In genomic region chr3:88350732-88351131, GRCm38 (mm10) we compare ENCODE assay signal across 35 mouse cellular contexts. TPM values are rescaled to one million over a fixed set of nuclear protein-coding genes. Genes with fewer than 3 reads are reported as not detected.
"Had no signal": no experiment of that assay in that cellular context is flagged by ENCODE, and none has a peak within 500 bp of the region (broad histone marks: within the 10 kb centered on the region; RNA-seq: fewer than 3 reads in every experiment).

No protein-coding gene starts in this region.

- H3K9me3 ChIP-seq: heart, embryonic 13.5 days; heart, embryonic 15.5 days; hindbrain, embryonic 10.5 days; hindbrain, embryonic 12.5 days; hindbrain, embryonic 13.5 days; hindbrain, embryonic 15.5 days; intestine, embryonic 15.5 days; kidney, embryonic 15.5 days had no signal

- DNase-seq: heart, postnatal 10 days; heart, postnatal 14 days; heart, postnatal 36 days; heart, postnatal 4 days; kidney, adult 11 months; kidney, adult 18-20 months; kidney, adult 2 months; kidney, adult 8-10 months; kidney, adult 9 months; kidney, postnatal 10 days; kidney, postnatal 14 days; kidney, postnatal 25 days; kidney, postnatal 36 days; kidney, postnatal 4 days; layer of hippocampus, postnatal 36 days had no signal

- H3K4me2 ChIP-seq: heart, embryonic 11.5 days; heart, embryonic 13.5 days; heart, embryonic 15.5 days; hindbrain, embryonic 12.5 days; hindbrain, embryonic 13.5 days; hindbrain, embryonic 14.5 days; hindbrain, embryonic 15.5 days; intestine, embryonic 15.5 days; kidney, embryonic 15.5 days had no signal

- H3K27ac ChIP-seq: heart, embryonic 13.5 days; heart, embryonic 15.5 days; hindbrain, embryonic 10.5 days; hindbrain, embryonic 12.5 days; hindbrain, embryonic 13.5 days; hindbrain, embryonic 14.5 days; hindbrain, embryonic 15.5 days; hindbrain, postnatal 0 days; intestine, embryonic 15.5 days; kidney, embryonic 15.5 days; kidney, postnatal 0 days; left cerebral cortex, adult 2 months had no signal

- H3K4me1 ChIP-seq: heart, embryonic 13.5 days; heart, embryonic 15.5 days; hindbrain, embryonic 10.5 days; hindbrain, embryonic 12.5 days; hindbrain, embryonic 13.5 days; hindbrain, embryonic 15.5 days; intestine, embryonic 15.5 days; kidney, embryonic 15.5 days had no signal

- H3K4me3 ChIP-seq: heart, embryonic 13.5 days; heart, embryonic 15.5 days; hindbrain, embryonic 10.5 days; hindbrain, embryonic 12.5 days; hindbrain, embryonic 13.5 days; hindbrain, embryonic 15.5 days; intestine, embryonic 15.5 days; kidney, embryonic 15.5 days; layer of hippocampus, adult 2 months; left cerebral cortex, adult 2 months had no signal

- H3K9ac ChIP-seq: heart, embryonic 13.5 days; heart, embryonic 15.5 days; hindbrain, embryonic 12.5 days; hindbrain, embryonic 13.5 days; hindbrain, embryonic 14.5 days; hindbrain, embryonic 15.5 days; intestine, embryonic 15.5 days; kidney, embryonic 15.5 days had no signal

- H3K27me3 ChIP-seq: heart, embryonic 13.5 days; heart, embryonic 15.5 days; hindbrain, embryonic 12.5 days; hindbrain, embryonic 13.5 days; hindbrain, embryonic 15.5 days; intestine, embryonic 15.5 days; kidney, embryonic 15.5 days had no signal

- ATAC-seq: hindbrain, embryonic 16.5 days; hindbrain, postnatal 0 days; inflammation-experienced regulatory T-cells, adult 6 months; intestine, embryonic 15.5 days; intestine, embryonic 16.5 days; intestine, postnatal 0 days had no signal

RNA-seq across cellular contexts. Expression of gene Paqr6, which starts 13.7 kb away (rescaled TPM):
- polyA plus RNA-seq: inflammation-experienced regulatory T-cells, adult 6 months had no signal

RNA-seq across cellular contexts. Expression of gene Bglap3, which starts 21.8 kb away (rescaled TPM):
- polyA plus RNA-seq: heart, embryonic 11.5 days; heart, embryonic 13.5 days; heart, embryonic 14.5 days; heart, embryonic 15.5 days; heart, postnatal 0 days; hindbrain, embryonic 10.5 days; hindbrain, embryonic 12.5 days; hindbrain, embryonic 13.5 days; hindbrain, embryonic 15.5 days; inflammation-experienced regulatory T-cells, adult 6 months had no signal
